Mouse (Mus musculus): ENCODE data around the gene Tmem236.
"Not testable (repeated sequence)": the region's sequence is repeated elsewhere in the genome, so short reads cannot be mapped to it uniquely, and the experiment has no call there.

Tmem236 gene

GRCm38 (mm10) chr2:14191601-14192000 lies 17.3 kb downstream of the Tmem236 start:
- in situ Hi-C loops (cut with MboI, MseI) = no loop called here

DNA sequence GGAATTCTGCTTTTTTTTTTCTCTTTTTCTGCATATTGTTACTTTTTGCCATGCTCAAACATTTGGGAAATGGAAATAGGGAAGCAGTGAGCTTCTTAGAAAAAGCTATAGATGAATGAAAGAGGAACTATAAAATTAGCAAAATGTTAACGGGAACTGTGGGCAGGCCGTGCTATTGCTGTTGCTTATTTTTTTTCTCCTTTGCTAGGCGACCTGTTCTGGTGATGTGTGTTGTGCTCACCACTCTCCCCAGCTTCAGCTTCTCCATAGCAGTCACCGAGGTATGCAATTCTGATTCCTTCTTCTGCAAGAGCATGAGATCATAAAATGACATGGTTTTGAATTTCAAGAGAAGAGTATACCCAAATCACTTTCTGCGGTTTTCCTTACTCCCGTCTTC lies 17.7 kb downstream of the Tmem236 start:
- in situ Hi-C loops (cut with MboI, MseI) = no loop called here

DNA sequence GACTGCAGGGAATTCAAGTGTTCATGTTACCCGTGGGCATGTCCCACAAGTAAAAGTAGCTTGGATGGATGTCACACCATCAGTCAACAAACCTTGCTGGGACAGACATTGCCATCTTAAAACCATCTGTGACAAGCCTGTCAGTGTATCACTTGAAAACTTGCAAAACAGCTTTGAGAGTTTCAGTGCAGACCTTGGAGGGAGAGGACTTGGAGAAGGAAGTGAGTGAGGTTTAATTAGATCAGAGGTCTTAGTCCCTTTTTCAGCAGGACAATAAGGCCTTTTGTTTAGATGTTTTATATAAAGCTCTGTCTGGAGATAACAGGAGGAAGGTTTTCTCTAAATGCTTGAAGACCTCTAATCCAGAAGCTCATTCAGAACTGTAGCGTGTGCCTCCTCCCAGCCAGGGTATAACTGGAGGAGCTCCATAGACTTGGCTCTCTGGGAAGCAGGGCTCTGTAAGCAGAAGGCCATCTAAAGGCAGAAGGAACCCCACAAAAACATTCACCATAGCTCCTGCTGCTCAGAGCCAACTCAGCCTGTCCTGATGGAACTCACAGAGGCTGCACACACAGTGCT lies 24.1 kb downstream of the Tmem236 start:
- in situ Hi-C loops (cut with MboI, MseI) = not testable (repeated sequence)

- in situ Hi-C loops (cut with MboI, MseI) = no loop called here
These were observed 25.3 kb downstream of the Tmem236 start for GRCm38 (mm10) chr2:14199621-14200020.

DNA sequence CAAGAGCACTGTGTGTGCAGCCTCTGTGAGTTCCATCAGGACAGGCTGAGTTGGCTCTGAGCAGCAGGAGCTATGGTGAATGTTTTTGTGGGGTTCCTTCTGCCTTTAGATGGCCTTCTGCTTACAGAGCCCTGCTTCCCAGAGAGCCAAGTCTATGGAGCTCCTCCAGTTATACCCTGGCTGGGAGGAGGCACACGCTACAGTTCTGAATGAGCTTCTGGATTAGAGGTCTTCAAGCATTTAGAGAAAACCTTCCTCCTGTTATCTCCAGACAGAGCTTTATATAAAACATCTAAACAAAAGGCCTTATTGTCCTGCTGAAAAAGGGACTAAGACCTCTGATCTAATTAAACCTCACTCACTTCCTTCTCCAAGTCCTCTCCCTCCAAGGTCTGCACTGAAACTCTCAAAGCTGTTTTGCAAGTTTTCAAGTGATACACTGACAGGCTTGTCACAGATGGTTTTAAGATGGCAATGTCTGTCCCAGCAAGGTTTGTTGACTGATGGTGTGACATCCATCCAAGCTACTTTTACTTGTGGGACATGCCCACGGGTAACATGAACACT lies 26.6 kb downstream of the Tmem236 start:
- in situ Hi-C loops (cut with MboI, MseI) = not testable (repeated sequence)

DNA sequence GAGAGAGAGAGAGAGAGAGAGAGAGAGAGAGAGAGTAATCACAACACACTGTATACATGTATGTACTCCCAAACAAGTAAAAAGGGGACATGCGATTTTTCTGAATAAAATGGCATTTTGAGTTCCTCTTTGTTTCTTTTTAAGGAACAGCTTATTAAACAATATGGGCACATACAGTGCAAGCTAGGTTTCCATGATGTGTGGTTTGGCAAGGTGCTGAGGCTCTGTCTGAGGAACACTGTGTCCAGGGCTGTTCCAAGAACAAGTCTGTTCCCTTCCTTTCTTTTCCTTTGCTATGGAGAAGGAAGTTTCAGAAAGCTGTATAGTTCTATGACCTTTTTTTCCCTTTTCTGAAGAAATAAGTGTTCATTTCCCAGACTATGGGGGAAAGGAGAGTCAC lies 30.0 kb downstream of the Tmem236 start:
- in situ Hi-C loops (cut with MboI, MseI) = no loop called here

DNA sequence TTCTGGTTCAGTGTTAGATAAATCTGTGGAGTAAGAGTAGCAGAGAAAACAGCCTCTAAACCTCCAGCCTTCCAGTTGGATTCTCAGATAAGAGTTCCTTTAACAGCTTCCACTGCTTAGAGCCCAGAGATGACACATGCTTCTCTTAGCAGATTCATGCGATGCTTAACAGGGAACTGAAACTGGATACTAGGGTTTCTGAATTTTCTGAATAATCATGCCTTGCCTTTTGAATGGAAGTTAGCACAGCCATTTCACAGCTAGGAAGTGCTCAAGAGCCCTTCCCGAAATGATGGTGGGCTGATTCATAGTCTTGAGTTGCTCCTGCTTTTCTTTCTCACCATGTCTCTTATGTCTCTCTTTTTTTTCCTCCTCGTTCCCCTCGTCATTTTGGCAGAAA lies 32.5 kb downstream of the Tmem236 start:
- in situ Hi-C loops (cut with MboI, MseI) = no loop called here

DNA sequence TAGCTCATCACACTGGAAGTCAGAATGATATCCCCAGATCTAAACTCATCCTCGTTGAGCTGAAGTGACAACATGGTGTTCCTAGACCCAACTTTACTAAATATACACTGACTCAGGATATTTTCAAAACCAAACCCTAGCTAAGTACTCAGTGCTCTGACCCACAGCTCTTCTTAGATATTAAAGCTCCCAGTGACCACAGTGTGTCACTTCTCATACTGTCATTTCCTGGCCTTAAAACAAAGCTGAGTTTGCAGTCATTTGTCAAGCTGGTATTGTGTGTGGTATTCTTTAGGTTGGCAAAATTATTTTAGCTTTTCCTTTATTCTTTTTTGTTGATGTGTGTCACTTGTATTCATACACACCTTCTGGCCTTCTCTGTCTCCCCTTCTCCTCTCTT lies 36.4 kb downstream of the Tmem236 start:
- in situ Hi-C loops (cut with MboI, MseI) = no loop called here

DNA sequence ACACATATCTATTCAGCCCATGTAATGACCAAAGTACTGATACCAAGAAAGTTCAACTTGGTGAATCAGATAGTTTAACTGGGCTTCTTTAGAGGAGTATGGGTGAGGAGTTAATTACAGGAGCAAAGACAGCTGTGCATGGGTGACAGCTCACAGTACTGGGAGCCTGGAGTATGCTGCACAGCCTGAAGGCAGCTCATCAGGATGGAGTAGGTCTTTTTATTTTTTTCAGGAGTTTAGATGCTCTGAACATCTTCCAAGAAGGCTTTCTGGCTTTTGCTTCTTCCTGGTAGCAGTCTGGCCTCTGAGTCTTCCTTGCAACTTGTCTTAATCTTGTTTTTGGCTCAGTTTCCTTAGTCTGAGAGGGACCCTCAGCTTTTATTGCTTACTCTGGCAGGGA lies 37.3 kb downstream of the Tmem236 start:
- in situ Hi-C loops (cut with MboI, MseI) = no loop called here

- in situ Hi-C loops (cut with MboI, MseI) = no loop called here
These were observed 40.4 kb downstream of the Tmem236 start for GRCm38 (mm10) chr2:14214764-14215163.

DNA sequence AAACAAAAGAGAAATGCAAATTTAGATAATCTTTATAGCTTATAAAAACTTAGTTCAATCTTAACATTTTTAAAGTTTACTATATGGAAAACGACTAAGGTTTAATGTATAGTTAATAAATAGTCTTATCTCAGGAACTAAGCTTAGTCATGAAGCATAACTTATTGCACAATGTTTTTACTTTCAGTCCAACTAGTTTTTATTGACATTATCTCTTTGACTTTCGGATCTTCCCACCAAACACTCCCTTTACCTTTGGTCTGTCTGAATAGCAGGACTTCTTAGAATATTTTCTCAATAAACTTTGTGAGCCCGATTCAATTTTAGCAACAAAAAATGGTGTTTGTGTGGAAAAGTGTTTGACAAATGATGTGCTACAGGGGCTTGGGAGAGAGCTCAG lies 42.3 kb downstream of the Tmem236 start:
- in situ Hi-C loops (cut with MboI, MseI) = no loop called here

GRCm38 (mm10) chr2:14218126-14218525 lies 43.8 kb downstream of the Tmem236 start:
- in situ Hi-C loops (cut with MboI, MseI) = no loop called here

DNA sequence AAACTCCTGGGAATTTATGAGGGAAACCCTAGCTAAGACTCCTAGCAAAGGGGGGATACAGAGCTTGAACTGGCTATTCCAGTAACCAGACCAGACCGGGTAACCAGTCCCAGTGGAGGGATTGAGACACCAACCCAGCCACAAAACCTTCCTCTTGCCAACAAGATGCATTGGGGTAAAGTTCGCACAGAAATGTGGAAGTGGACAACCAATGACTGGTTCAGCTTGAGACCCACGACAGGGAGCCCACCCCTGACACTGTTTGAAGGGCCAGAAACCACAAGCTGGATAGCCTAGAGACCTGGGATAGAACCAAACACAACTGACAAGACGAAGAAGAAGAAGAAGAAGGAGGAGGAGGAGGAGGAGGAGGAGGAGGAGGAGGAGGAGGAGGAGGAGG lies 50.1 kb downstream of the Tmem236 start:
- in situ Hi-C loops (cut with MboI, MseI) = loop anchor here (5.0 kb wide), 1 partner anchor 93 kb away; no protein-coding TSS in a partner anchor

DNA sequence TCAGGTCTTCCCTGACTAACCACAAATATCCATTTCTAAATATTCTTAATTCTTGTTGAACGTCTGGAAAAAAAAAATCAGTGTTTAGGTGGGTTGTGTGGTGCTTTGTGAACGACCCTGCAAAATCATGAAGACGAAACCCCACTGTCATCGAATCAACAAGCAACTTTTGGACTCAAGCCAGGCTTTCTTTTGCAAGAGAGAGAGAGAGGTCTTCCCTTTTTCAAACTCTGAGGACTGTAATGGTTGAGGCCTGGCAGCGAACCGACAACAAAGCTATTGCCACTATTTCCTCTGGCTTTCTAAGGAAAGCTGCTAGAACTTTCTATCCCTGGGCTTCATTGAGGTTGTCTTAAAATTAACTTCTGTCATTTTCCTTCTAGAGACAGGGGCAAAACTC lies 54.2 kb downstream of the Tmem236 start:
- in situ Hi-C loops (cut with MboI, MseI) = no loop called here

DNA sequence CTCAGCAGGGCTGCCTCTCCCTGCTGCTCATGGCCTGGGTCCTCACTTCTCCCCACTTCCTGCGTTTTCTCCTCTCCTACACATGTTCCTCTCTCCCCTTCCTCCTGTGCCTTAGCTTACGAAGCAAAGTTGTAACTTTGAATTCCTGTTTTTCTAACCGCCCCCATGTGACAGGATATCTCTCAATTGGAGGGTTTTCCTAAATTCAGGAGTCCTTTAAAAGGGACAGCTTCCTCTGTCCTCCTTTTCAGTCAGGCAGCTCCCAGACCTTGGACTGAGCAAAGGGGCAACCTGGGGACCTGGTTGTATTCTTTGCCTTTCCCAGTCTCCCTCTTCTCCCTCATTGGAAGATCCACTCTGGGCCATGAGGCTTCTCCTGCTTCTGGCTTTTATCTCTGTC lies 54.8 kb downstream of the Tmem236 start, which contains the start of gene Mrc1:
TSS of gene Mrc1 (plus strand) at position 244 of the 400 bp plus-strand sequence.
- in situ Hi-C loops (cut with MboI, MseI) = no loop called here

DNA sequence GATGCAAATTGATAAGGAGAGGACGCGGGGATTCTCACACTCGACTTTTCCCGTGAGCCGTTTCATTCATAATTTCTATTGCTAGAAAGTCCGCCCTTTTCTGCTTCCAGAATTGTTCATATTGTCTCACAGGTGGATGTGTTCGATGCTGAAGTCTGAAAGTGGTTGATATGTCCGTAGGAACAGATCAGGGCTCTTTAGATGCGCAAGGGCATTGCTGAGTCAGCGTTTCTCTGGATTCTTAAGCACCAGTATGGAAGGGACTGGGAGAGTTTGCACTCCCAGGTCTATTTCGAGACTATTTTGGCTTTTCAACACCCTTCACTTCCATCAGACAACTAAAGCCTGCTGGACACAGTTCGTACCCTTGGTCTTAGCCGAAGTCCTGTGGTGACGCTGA lies 55.7 kb downstream of the Tmem236 start:
- in situ Hi-C loops (cut with MboI, MseI) = no loop called here

GRCm38 (mm10) chr2:14232897-14233296 lies 58.6 kb downstream of the Tmem236 start:
- in situ Hi-C loops (cut with MboI, MseI) = no loop called here

GRCm38 (mm10) chr2:14233983-14234382 lies 59.7 kb downstream of the Tmem236 start:
- in situ Hi-C loops (cut with MboI, MseI) = no loop called here

GRCm38 (mm10) chr2:14235319-14235718 lies 61.0 kb downstream of the Tmem236 start:
- in situ Hi-C loops (cut with MboI, MseI) = no loop called here

- in situ Hi-C loops (cut with MboI, MseI) = no loop called here
These were observed 62.6 kb downstream of the Tmem236 start for GRCm38 (mm10) chr2:14236920-14237319.

DNA sequence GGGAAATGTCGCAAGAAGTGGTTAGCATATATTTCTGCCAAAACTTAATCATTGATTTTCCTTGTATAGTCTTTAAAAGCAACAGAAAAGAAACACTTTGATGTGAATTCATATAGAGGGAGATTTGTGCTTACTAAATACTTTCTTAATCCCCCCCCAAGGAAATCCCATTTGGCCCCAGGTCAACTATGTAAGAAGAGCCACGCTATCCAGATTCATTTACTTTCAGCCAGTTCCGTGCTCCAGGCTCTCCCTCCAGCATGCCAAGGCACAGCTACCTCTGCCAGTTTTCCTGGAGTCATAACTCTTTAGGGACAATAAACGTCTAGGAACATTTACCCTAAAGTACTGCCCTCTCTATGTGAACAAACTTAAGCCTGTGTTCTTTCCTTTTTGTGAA lies 63.4 kb downstream of the Tmem236 start:
- in situ Hi-C loops (cut with MboI, MseI) = no loop called here

DNA sequence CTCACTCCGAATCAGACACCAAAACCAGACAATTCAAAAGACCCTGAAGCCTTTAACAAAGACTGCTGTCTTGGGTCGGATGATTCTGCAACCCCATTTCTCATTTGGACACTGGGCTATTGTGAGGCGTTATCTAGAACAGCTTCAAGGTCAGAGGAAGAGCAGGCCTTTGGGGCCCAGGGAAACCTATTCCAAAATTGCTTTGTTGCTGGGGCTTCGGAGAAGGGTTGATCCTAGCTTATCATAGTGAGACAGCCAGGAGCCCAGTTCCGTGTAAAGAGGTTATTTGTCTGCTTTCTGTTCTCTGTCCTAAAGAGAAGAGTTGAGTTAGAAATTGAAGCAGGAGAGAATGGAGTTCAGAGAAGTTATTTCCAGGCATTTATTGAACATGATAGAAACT lies 64.8 kb downstream of the Tmem236 start:
- in situ Hi-C loops (cut with MboI, MseI) = no loop called here

DNA sequence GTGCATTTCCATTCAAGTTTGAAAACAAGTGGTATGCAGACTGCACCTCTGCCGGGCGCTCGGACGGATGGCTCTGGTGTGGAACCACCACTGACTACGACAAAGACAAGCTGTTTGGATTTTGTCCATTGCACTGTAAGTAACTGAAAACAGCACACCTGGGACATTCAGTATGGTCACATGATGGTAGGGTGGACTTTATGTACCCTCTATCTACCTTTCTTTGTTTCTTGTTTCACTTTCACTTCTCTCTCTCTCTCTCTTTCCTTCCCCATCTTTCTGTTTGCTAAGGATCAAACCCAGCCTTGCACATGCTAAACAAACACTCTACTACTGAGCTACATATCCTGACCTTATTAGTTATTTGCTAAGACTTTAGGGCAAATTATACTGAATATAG lies 69.8 kb downstream of the Tmem236 start:
- in situ Hi-C loops (cut with MboI, MseI) = no loop called here

- in situ Hi-C loops (cut with MboI, MseI) = no loop called here
These were observed 70.3 kb downstream of the Tmem236 start for GRCm38 (mm10) chr2:14244668-14245067.
